Mouse (Mus musculus) heart, embryonic 16.5 days (tissue): ENCODE measurements around the gene Sln. TPM values are rescaled to one million over a fixed set of nuclear protein-coding genes. Genes with fewer than 3 reads are reported as not detected.

Experiments
- ATAC-seq: fragments of 200-750 bp; cut with Nextera tagmentation; replicated peaks from 2 replicates; pipeline ENCODE4 v1.8.0; 2017; ENCODE audit warnings: moderate number of reproducible peaks; ENCODE audit not compliant: insufficient read depth, low FRiP score; ENCODE audit errors: extremely low read depth
- H3K27ac ChIP-seq: fragments of 300-500 bp; sonication (generic); 2 replicates; pipeline ENCODE4 v1.5.1; 2014; ENCODE audit warnings: mild to moderate bottlenecking, low read length, control low read depth, moderate library complexity
- H3K27me3 ChIP-seq: fragments of 300-500 bp; sonication (generic); 2 replicates; pipeline ENCODE4 v1.6.1; 2014; ENCODE audit warnings: low read length, mixed read lengths; ENCODE audit not compliant: control insufficient read depth, insufficient read depth
- H3K36me3 ChIP-seq: fragments of 300-500 bp; sonication (generic); 2 replicates; pipeline ENCODE4 v1.6.1; 2014; ENCODE audit not compliant: control insufficient read depth, insufficient read depth
- H3K4me1 ChIP-seq: fragments of 300-500 bp; sonication (generic); 2 replicates; pipeline ENCODE4 v1.6.1; 2014; ENCODE audit warnings: low read length, mixed read lengths; ENCODE audit not compliant: control insufficient read depth, insufficient read depth
- H3K4me2 ChIP-seq: fragments of 300-500 bp; sonication (generic); 2 replicates; pipeline ENCODE4 v1.6.1; 2014; ENCODE audit warnings: low read depth, mild to moderate bottlenecking, control low read depth, low read length
- H3K4me3 ChIP-seq: fragments of 300-500 bp; sonication (generic); 2 replicates; pipeline ENCODE4 v1.5.1; 2014; ENCODE audit warnings: mild to moderate bottlenecking, control low read depth, low read length
- H3K9ac ChIP-seq: fragments of 300-500 bp; sonication (generic); 2 replicates; pipeline ENCODE4 v1.6.1; 2014; ENCODE audit warnings: low read length, control low read depth
- H3K9me3 ChIP-seq: fragments of 300-500 bp; sonication (generic); replicated peaks from 2 replicates; pipeline ENCODE4 v1.6.1; 2016; ENCODE audit warnings: low read length; ENCODE audit not compliant: control insufficient read depth
- WGBS: fragments of 180-500 bp; shearing (Covaris S2); extraction: QIAGEN DNeasy Blood & Tissue Kit; methylation state at CpG from one replicate; pipeline ENCODE4 v1.1.7; 2014; 5-methylcytosine and 5-hydroxymethylcytosine counted together
- polyA plus RNA-seq: library from polyadenylated mRNA; unstranded; fragments of >200 nt; fragmentation: Nextera tagmentation; extraction: Ambion mirVana; gene quantifications from 2 replicates; pipeline ENCODE4 v1.2.1, GENCODE M21; 2015

Gene Sln
- 167 and 269 TPM in 2 replicates for polyA plus RNA-seq

GRCm38 (mm10) chr9:53849864-53850263, at the start of gene Sln:
TSS of gene Sln (plus strand) at chr9:53850164.
- Histone ChIP-seq H3K9ac (no peak within 1 kb of the TSS), H3K9me3 (no peaks in the 10 kb centered on the region), H3K4me3 (peak within 1 kb of the TSS; percentile 16; the same call in 1 of the 2 replicates), H3K36me3 (no peaks in the 10 kb centered on the region), H3K4me2 (no peak within 1 kb of the TSS), H3K27ac (no peak within 1 kb of the TSS), H3K27me3 (no peaks in the 10 kb centered on the region), H3K4me1 (0 out of 2 replicates have a peak, but pooled peaks cover 3% of the 10 kb centered on the region)
- no peak for ATAC-seq
- 72% methylated on average over 4 of the region's 4 CpGs for WGBS

GRCm38 (mm10) chr9:53802921-53803320, 47.0 kb upstream of the Sln start:
- Histone ChIP-seq H3K4me1 (no peaks in the 10 kb centered on the region), H3K36me3 (no peaks in the 10 kb centered on the region), H3K4me3 (no peak overlapping the region), H3K9ac (no peak overlapping the region), H3K27ac (no peak overlapping the region), H3K4me2 (no peak overlapping the region), H3K27me3 (no peaks in the 10 kb centered on the region), H3K9me3 (no peaks in the 10 kb centered on the region)
- no peak for ATAC-seq
- WGBS, result 91% methylated on average over 7 of the region's 7 CpGs

DNA sequence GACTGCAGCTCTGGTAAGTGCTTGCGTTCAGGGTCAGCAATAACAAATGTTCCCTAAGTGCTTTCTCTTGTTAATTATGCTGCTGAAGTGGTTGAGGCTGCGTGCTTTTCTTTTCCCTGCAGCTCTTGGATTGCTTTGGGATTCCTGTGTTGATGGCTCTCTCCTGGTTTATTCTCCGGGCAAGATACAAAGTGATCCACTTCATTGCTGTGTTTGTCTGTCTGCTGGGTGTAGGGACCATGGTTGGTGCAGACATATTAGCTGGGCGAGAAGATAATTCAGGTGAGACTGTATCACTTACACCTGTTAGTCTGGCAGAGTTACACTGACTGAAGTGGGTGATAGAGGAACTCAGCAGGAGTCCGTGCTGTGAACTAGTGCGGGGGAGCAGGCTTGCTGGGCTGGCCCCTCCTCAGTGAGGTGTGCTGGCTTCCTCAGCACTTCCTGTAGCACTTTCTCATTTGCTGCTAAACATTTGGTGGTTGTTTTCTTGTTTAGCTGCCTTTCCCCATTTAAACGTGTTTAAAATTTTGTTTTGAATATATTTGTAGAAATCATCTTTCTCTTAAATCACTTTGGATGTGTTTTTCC, 43.4 kb upstream of the Sln start:
- no peak for ATAC-seq
- Histone ChIP-seq H3K4me1 (no peaks in the 10 kb centered on the region), H3K4me2 (no peak overlapping the region), H3K4me3 (no peak overlapping the region), H3K9me3 (no peaks in the 10 kb centered on the region), H3K27ac (no peak overlapping the region), H3K9ac (no peak overlapping the region), H3K27me3 (no peaks in the 10 kb centered on the region), H3K36me3 (no peaks in the 10 kb centered on the region)
- WGBS, result 14% methylated on average over 7 of the region's 7 CpGs

DNA sequence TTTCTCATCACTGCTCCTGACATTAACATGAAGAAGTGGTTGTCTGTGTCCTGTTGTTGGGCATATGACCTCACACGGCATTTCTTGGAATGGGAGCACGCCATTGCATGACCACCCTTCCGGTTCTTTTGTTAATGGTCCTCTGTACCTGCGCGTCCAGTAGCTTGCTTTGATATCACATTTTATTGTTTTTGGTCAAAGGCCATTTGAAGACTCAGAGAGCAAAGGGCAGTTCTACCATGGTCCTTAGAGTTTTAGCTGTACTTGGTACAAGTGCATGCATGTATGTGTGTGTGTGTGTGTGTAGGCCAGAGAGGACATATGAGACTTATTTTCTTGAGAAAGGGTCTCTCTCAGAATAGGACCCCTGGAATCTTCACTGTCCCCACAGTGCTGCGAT, 36.5 kb upstream of the Sln start:
- no peak overlapping the region for H3K4me3 ChIP-seq
- no peak overlapping the region for H3K27ac ChIP-seq
- WGBS, result 86% methylated on average over 6 of the region's 6 CpGs
- no peak overlapping the region for H3K9ac ChIP-seq
- H3K4me2 ChIP-seq, result no peak overlapping the region
- no peaks in the 10 kb centered on the region for H3K27me3 ChIP-seq
- no peaks in the 10 kb centered on the region for H3K9me3 ChIP-seq
- no peaks in the 10 kb centered on the region for H3K36me3 ChIP-seq
- no peak for ATAC-seq
- H3K4me1 ChIP-seq, result no peaks in the 10 kb centered on the region

DNA sequence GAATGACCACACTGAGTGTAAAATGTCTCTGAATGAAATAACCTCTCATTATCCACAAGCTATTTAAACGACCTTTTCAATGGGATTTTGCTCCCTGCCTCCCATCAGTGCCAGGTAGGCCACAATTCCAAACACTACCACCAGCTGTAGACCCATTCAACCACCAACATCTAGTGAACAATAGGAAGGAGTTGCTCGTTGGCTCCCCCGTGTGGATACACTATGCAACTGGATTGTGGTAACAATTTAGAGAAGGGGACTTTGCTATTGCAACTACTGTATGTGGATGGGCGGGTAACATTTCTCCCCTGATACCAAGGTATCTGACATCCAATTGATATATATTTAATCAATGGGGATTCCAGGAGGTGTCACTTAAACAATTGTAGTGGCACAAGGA, 31.2 kb upstream of the Sln start:
- no peak for ATAC-seq
- Histone ChIP-seq H3K27ac (no peak overlapping the region), H3K27me3 (no peaks in the 10 kb centered on the region), H3K4me3 (no peak overlapping the region), H3K9ac (no peak overlapping the region), H3K9me3 (no peaks in the 10 kb centered on the region), H3K4me1 (no peaks in the 10 kb centered on the region), H3K4me2 (no peak overlapping the region), H3K36me3 (no peaks in the 10 kb centered on the region)
- WGBS, result 28% methylated on average over 4 of the region's 4 CpGs

GRCm38 (mm10) chr9:53825318-53825717, 24.6 kb upstream of the Sln start:
- 4% methylated on average over 9 of the region's 9 CpGs for WGBS
- no peak overlapping the region for H3K4me3 ChIP-seq

GRCm38 (mm10) chr9:53829081-53829865, 20.7 kb upstream of the Sln start:
- peak overlapping the region; percentile 60 for H3K4me3 ChIP-seq
- WGBS, result 15% methylated on average over 14 of the region's 14 CpGs
- no peaks in the 10 kb centered on the region for H3K9me3 ChIP-seq
- no peaks in the 10 kb centered on the region for H3K36me3 ChIP-seq
- H3K27ac ChIP-seq, result no peak overlapping the region
- ATAC-seq, result no peak
- no peaks in the 10 kb centered on the region; the same call in 1 of the 2 replicates for H3K4me1 ChIP-seq
- H3K9ac ChIP-seq, result peak overlapping the region; percentile 67
- H3K27me3 ChIP-seq, result peaks cover 5% of the 10 kb centered on the region; the same call in 1 of the 2 replicates
- peak overlapping the region; percentile 83 for H3K4me2 ChIP-seq

More at GRCm38 (mm10) chr9:53825318-53825717, 24.6 kb upstream of the Sln start:
- 0 out of 2 replicates have a peak overlapping the region, but pooled peaks have one; percentile 1 for H3K4me2 ChIP-seq
- no peak overlapping the region for H3K27ac ChIP-seq
- no peaks in the 10 kb centered on the region; the same call in 1 of the 2 replicates for H3K4me1 ChIP-seq
- peaks cover 5% of the 10 kb centered on the region; the same call in 1 of the 2 replicates for H3K27me3 ChIP-seq
- no peaks in the 10 kb centered on the region for H3K9me3 ChIP-seq
- no peaks in the 10 kb centered on the region for H3K36me3 ChIP-seq
- peak; percentile 70 for ATAC-seq
- H3K9ac ChIP-seq, result no peak overlapping the region

DNA sequence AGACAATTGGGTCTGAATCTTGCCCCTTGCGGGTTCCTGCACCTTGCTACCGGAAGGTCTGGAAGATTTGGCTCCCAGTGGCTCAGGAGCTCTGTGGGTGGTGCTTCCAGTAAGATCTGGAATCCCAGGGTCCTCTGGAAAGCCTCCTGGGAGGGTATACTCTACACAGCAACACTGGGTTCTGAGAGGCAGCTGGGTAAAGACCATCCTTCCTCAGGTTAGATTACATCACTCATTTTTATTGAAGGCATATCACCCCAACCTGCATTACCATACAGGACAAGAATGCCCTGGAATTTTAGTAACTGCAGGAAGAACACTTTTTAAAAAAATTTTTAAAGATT, 20.1 kb upstream of the Sln start:
- peak overlapping the region; percentile 83 for H3K4me2 ChIP-seq
- peaks cover 5% of the 10 kb centered on the region; the same call in 1 of the 2 replicates for H3K27me3 ChIP-seq
- H3K4me1 ChIP-seq, result no peaks in the 10 kb centered on the region; the same call in 1 of the 2 replicates
- H3K9ac ChIP-seq, result peak overlapping the region; percentile 67
- no peak overlapping the region for H3K27ac ChIP-seq
- 28% methylated on average over 2 of the region's 2 CpGs for WGBS
- H3K4me3 ChIP-seq, result peak overlapping the region; percentile 60
- H3K36me3 ChIP-seq, result no peaks in the 10 kb centered on the region
- H3K9me3 ChIP-seq, result no peaks in the 10 kb centered on the region
- no peak for ATAC-seq

DNA sequence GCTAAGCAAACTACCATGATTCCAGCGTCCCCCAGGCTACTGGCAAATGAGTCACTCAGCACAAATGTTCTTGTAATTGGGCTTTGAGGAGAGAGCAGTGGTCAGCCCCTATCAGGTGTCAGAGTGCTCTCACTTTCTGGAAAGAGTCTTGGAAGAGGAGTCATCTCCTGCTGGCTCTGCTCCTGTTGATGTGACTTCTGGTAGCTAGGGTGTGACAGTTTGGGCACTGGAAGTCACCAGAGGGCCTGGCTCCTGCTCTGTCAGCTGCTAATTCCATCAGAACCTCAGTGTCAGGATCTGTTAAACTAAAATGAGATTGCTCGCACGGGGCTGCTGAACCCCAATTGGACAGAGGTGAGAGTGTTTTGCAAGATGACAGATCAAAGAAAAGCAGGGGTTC, 14.9 kb upstream of the Sln start:
- Histone ChIP-seq H3K27me3 (no peaks in the 10 kb centered on the region), H3K4me3 (no peak overlapping the region), H3K9ac (no peak overlapping the region), H3K27ac (no peak overlapping the region), H3K36me3 (no peaks in the 10 kb centered on the region), H3K4me2 (no peak overlapping the region), H3K9me3 (no peaks in the 10 kb centered on the region), H3K4me1 (no peaks in the 10 kb centered on the region)
- WGBS, result 34% methylated on average over 3 of the region's 3 CpGs
- no peak for ATAC-seq
